In genomic region chr17:87554561-87554960, GRCm38 (mm10) we compare ENCODE assay signal across 20 mouse cellular contexts.
DNase-seq lines count a peak whose midpoint lies in the region; ATAC-seq lines count a peak whose summit lies in the region.
"Had no signal": no experiment of that assay in that cellular context is flagged by ENCODE, and none has a peak within 500 bp of the region (broad histone marks: within the 10 kb centered on the region; RNA-seq: fewer than 3 reads in every experiment).

No protein-coding gene starts in this region.

- peak; percentile 24 for DNase-seq in embryo, embryonic 10 days (ENCODE audit: low spot score)
- no peak for DNase-seq in embryo, embryonic 11 days
- peak; percentile 43 for DNase-seq in heart, adult 11 months
- DNase-seq in heart, adult 8-10 months (ENCODE audit: low spot score): no peak
- peak; percentile 32 for DNase-seq in yolk sac, embryonic 10.5 days (ENCODE audit: low spot score)
- DNase-seq: adrenal gland, adult 8-10 months; adrenal gland, postnatal 25 days; cerebellum, adult 18-20 months; cerebellum, adult 9-10 months; cerebellum, postnatal 14 days; forebrain, postnatal 0 days; gastrocnemius, adult 2 months; gastrocnemius, postnatal 14 days; heart, adult 18-20 months; kidney, adult 11 months had no signal

- no peak for ATAC-seq in erythroid progenitor cell, adult 5-6 weeks (replicated peaks; ENCODE audit: low FRiP score, poor library complexity, severe bottlenecking)
- ATAC-seq: activated CD4-positive, CD25-positive, alpha-beta regulatory T cell, adult 4 months; forebrain, embryonic 13.5 days; forebrain, postnatal 0 days; hindbrain, embryonic 16.5 days; intestine, embryonic 15.5 days had no signal

Comparison
In these comparisons a context has a peak if more than half of its experiments do, and no peak if none do; other contexts are left out.
1. DNase-seq: peak in embryo, embryonic 10 days (single experiment), heart, adult 11 months (single experiment) and yolk sac, embryonic 10.5 days (single experiment); none in embryo, embryonic 11 days (single experiment) and heart, adult 8-10 months (single experiment).